Mouse (Mus musculus) heart, postnatal 0 days (tissue): Measurements from ENCODE around the gene Cd2. TPM values are rescaled to one million over a fixed set of nuclear protein-coding genes. Genes with fewer than 3 reads are reported as not detected.
A peak's percentile ranks its signal among the peaks of the same experiment; 100 is the strongest.

Experiments used
- ATAC-seq: fragments of 200-750 bp; cut with Nextera tagmentation; 2 replicates; pipeline ENCODE4 v1.8.0; 2017; ENCODE audit warnings: low read depth, moderate number of reproducible peaks, moderate library complexity; ENCODE audit not compliant: insufficient read depth
- DNase-seq: peaks from one replicate; pipeline ENCODE4 v3.0.0-alpha.2; 2016; ENCODE audit warnings: low spot score
- H3K27ac ChIP-seq: fragments of 300-500 bp; sonication (generic); 2 replicates; pipeline ENCODE4 v1.5.1; 2014; ENCODE audit warnings: low read depth, mild to moderate bottlenecking
- H3K27me3 ChIP-seq: fragments of 300-500 bp; sonication (generic); 2 replicates; pipeline ENCODE4 v1.6.1; 2014; ENCODE audit warnings: low read length, mixed read lengths; ENCODE audit not compliant: control insufficient read depth, insufficient read depth
- H3K36me3 ChIP-seq: fragments of 300-500 bp; sonication (generic); replicated peaks from 2 replicates; pipeline ENCODE4 v1.6.1; 2014; ENCODE audit warnings: low read length, mixed read lengths; ENCODE audit not compliant: control insufficient read depth, insufficient read depth
- H3K4me1 ChIP-seq: fragments of 300-500 bp; sonication (generic); 2 replicates; pipeline ENCODE4 v1.6.1; 2014; ENCODE audit warnings: antibody characterized with exemption; ENCODE audit not compliant: control insufficient read depth, insufficient read depth
- H3K4me2 ChIP-seq: fragments of 300-500 bp; sonication (generic); 2 replicates; pipeline ENCODE4 v1.6.1; 2014; ENCODE audit warnings: low read depth, mild to moderate bottlenecking, low read length, moderate library complexity
- H3K4me3 ChIP-seq: fragments of 300-500 bp; sonication (generic); 2 replicates; pipeline ENCODE4 v1.5.1; 2014; ENCODE audit warnings: low read depth, low read length
- H3K9ac ChIP-seq: fragments of 300-500 bp; sonication (generic); replicated peaks from 2 replicates; pipeline ENCODE4 v1.6.1; 2014; ENCODE audit warnings: low read depth, low read length, mixed read lengths
- H3K9me3 ChIP-seq: fragments of 300-500 bp; sonication (generic); replicated peaks from 2 replicates; pipeline ENCODE4 v1.6.1; 2016; ENCODE audit warnings: low read length; ENCODE audit not compliant: control insufficient read depth
- CTCF ChIP-seq: IDR thresholded peaks from 2 replicates; pipeline ENCODE4 v1.5.1; 2016; ENCODE audit warnings: antibody characterized with exemption, control low read depth, low read depth
- EP300 ChIP-seq: IDR thresholded peaks from 2 replicates; pipeline ENCODE4 v1.6.1; 2016; ENCODE audit warnings: antibody characterized with exemption, low read depth
- WGBS: fragments of 180-500 bp; shearing (Covaris S2); extraction: QIAGEN DNeasy Blood & Tissue Kit; methylation state at CpG from one replicate; pipeline ENCODE4 v1.1.7; 2014; 5-methylcytosine and 5-hydroxymethylcytosine counted together
- polyA plus RNA-seq: library from polyadenylated mRNA; unstranded; fragments of >200 nt; fragmentation: Nextera tagmentation; extraction: Ambion mirVana; gene quantifications from 2 replicates; pipeline ENCODE4 v1.2.1, GENCODE M21; 2015
- total RNA-seq: library from RNA; depleted of rRNA; stranded (reverse); fragments of >200 nt; gene quantifications from 2 replicates; pipeline ENCODE4 v1.2.3, GENCODE M21; 2014; ENCODE audit warnings: low replicate concordance

The Cd2 gene
- total and polyA plus RNA-seq, 2 experiments from 2014 or later = not detected

- H3K4me3 ChIP-seq = no peak overlapping the region
- WGBS = 84% methylated on average over 8 of the region's 8 CpGs
- TF ChIP-seq CTCF = no peak
- no peak for TF ChIP-seq EP300
- H3K27me3 ChIP-seq = no peaks in the 10 kb centered on the region
- H3K36me3 ChIP-seq = no peaks in the 10 kb centered on the region
- H3K4me2 ChIP-seq = no peak overlapping the region
- ATAC-seq = no peak
- H3K27ac ChIP-seq = no peak overlapping the region
- no peaks in the 10 kb centered on the region for H3K9me3 ChIP-seq
- H3K9ac ChIP-seq = no peak overlapping the region
- H3K4me1 ChIP-seq = no peaks in the 10 kb centered on the region
- DNase-seq = no peak
Measured at GRCm38 (mm10) chr3:101293571-101294135, 5.9 kb upstream of the Cd2 start.

GRCm38 (mm10) chr3:101292611-101293010 is 4.9 kb upstream of the Cd2 start:
- no peak overlapping the region for H3K4me2 ChIP-seq
- no peak overlapping the region for H3K9ac ChIP-seq
- ATAC-seq (no peak), DNase-seq (no peak)
- H3K4me1 ChIP-seq = no peaks in the 10 kb centered on the region
- no peaks in the 10 kb centered on the region for H3K27me3 ChIP-seq
- WGBS = 87% methylated on average over 5 of the region's 5 CpGs
- no peak overlapping the region for H3K4me3 ChIP-seq
- H3K9me3 ChIP-seq = no peaks in the 10 kb centered on the region
- H3K27ac ChIP-seq = no peak overlapping the region
- TF ChIP-seq CTCF (no peak), EP300 (no peak)
- no peaks in the 10 kb centered on the region for H3K36me3 ChIP-seq

GRCm38 (mm10) chr3:101290587-101291520 is 3.1 kb upstream of the Cd2 start:
- no peak overlapping the region for H3K27ac ChIP-seq
- no peak overlapping the region for H3K9ac ChIP-seq
- H3K4me2 ChIP-seq = peak overlapping the region; percentile 14; the same call in 1 of the 2 replicates
- no peaks in the 10 kb centered on the region for H3K9me3 ChIP-seq
- WGBS = 78% methylated on average over 19 of the region's 19 CpGs
- no peak for ATAC-seq
- no peak for TF ChIP-seq CTCF
- no peak for TF ChIP-seq EP300
- no peak for DNase-seq
- no peaks in the 10 kb centered on the region for H3K27me3 ChIP-seq
- no peaks in the 10 kb centered on the region for H3K36me3 ChIP-seq
- no peaks in the 10 kb centered on the region for H3K4me1 ChIP-seq
- no peak overlapping the region for H3K4me3 ChIP-seq

GRCm38 (mm10) chr3:101290036-101290435 is 2.3 kb upstream of the Cd2 start:
- no peaks in the 10 kb centered on the region for H3K4me1 ChIP-seq
- H3K9me3 ChIP-seq = no peaks in the 10 kb centered on the region
- ATAC-seq (no peak), DNase-seq (no peak)
- H3K27me3 ChIP-seq = no peaks in the 10 kb centered on the region
- no peak overlapping the region for H3K4me2 ChIP-seq
- no peak overlapping the region for H3K27ac ChIP-seq
- H3K9ac ChIP-seq = no peak overlapping the region
- H3K36me3 ChIP-seq = no peaks in the 10 kb centered on the region
- no peak overlapping the region for H3K4me3 ChIP-seq
- WGBS = 80% methylated on average over 7 of the region's 7 CpGs
- TF ChIP-seq EP300 (no peak), CTCF (no peak)

GRCm38 (mm10) chr3:101289406-101289805 is 1.7 kb upstream of the Cd2 start:
- DNase-seq (no peak), ATAC-seq (no peak)
- no peaks in the 10 kb centered on the region for H3K27me3 ChIP-seq
- H3K9ac ChIP-seq = no peak overlapping the region
- 82% methylated on average over 3 of the region's 3 CpGs for WGBS
- H3K36me3 ChIP-seq = no peaks in the 10 kb centered on the region
- H3K4me1 ChIP-seq = no peaks in the 10 kb centered on the region
- H3K4me3 ChIP-seq = no peak overlapping the region
- no peak overlapping the region for H3K4me2 ChIP-seq
- H3K27ac ChIP-seq = no peak overlapping the region
- TF ChIP-seq EP300 (no peak), CTCF (no peak)
- no peaks in the 10 kb centered on the region for H3K9me3 ChIP-seq
